Mouse (Mus musculus) limb, embryonic 11.5 days (tissue): ENCODE data around the gene Scd2. TPM values are rescaled to one million over a fixed set of nuclear protein-coding genes. Genes with fewer than 3 reads are reported as not detected.

Source experiments
- ATAC-seq: fragments of 200-750 bp; cut with Nextera tagmentation; 2 replicates; pipeline ENCODE4 v1.8.0; 2017; ENCODE audit warnings: low read depth; ENCODE audit not compliant: insufficient number of reproducible peaks, low FRiP score, low TSS enrichment
- DNase-seq: peaks from one replicate; pipeline ENCODE4 v3.0.0-alpha.2; 2015; ENCODE audit warnings: low spot score
- H3K27ac ChIP-seq: fragments of 300-500 bp; sonication (generic); replicated peaks from 2 replicates; pipeline ENCODE4 v1.5.1; 2014; ENCODE audit warnings: low read depth, mild to moderate bottlenecking, low read length
- H3K27me3 ChIP-seq: fragments of 300-500 bp; sonication (generic); 2 replicates; pipeline ENCODE4 v1.6.1; 2014; ENCODE audit warnings: mild to moderate bottlenecking, low read length, mixed read lengths; ENCODE audit not compliant: control insufficient read depth, insufficient read depth
- H3K36me3 ChIP-seq: fragments of 300-500 bp; sonication (generic); 2 replicates; pipeline ENCODE4 v1.6.1; 2014; ENCODE audit warnings: mild to moderate bottlenecking, low read length, moderate library complexity, mixed read lengths; ENCODE audit not compliant: control insufficient read depth, insufficient read depth
- H3K4me1 ChIP-seq: fragments of 300-500 bp; sonication (generic); 2 replicates; pipeline ENCODE4 v1.6.1; 2014; ENCODE audit warnings: low read length, mixed read lengths; ENCODE audit not compliant: control insufficient read depth, insufficient read depth
- H3K4me2 ChIP-seq: fragments of 300-500 bp; sonication (generic); 2 replicates; pipeline ENCODE4 v1.6.1; 2014; ENCODE audit warnings: low read depth, mild to moderate bottlenecking, moderate library complexity; ENCODE audit not compliant: severe bottlenecking
- H3K4me3 ChIP-seq: fragments of 300-500 bp; sonication (generic); 2 replicates; pipeline ENCODE4 v1.5.1; 2014; ENCODE audit warnings: low read depth, low read length
- H3K9ac ChIP-seq: fragments of 300-500 bp; sonication (generic); 2 replicates; pipeline ENCODE4 v1.6.1; 2014; ENCODE audit warnings: mild to moderate bottlenecking, low read length
- H3K9me3 ChIP-seq: fragments of 300-500 bp; sonication (generic); 2 replicates; pipeline ENCODE4 v1.6.1; 2016; ENCODE audit warnings: low read length; ENCODE audit not compliant: control insufficient read depth
- WGBS: fragments of 180-500 bp; shearing (Covaris S2); extraction: QIAGEN DNeasy Blood & Tissue Kit; methylation state at CpG from one replicate; pipeline ENCODE4 v1.1.7; 2014; 5-methylcytosine and 5-hydroxymethylcytosine counted together
- polyA plus RNA-seq: library from polyadenylated mRNA; unstranded; fragments of >200 nt; fragmentation: Nextera tagmentation; extraction: Ambion mirVana; gene quantifications from 2 replicates; pipeline ENCODE4 v1.2.1, GENCODE M21; 2014

The Scd2 gene
- polyA plus RNA-seq, 1 experiment from 2014 or later: 309 TPM

DNA sequence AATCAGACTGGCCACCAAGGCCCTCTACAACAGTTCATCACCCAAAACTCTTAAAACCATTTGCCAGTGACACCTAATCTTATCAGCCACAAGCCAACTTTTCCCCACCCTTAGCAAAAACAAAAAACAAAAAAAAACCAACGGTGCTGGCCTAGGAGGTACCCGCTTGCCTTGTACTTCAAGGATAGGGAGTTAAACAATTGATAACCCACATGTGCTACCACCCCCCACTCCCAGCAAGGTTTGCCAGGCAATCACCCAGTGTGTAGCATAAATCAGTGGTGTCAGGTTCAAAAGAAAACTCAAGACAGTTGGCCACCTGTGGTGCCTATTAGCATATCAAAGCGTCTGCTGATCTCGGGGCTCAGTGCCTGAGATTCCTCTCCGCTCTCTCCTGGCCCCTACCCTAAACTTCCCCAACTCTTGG is 27.6 kb upstream of the Scd2 start:
- Histone ChIP-seq H3K4me1 (0 out of 2 replicates have a peak, but pooled peaks cover 2% of the 10 kb centered on the region), H3K4me2 (peak overlapping the region; percentile 71; the same call in 1 of the 2 replicates), H3K27ac (peak overlapping the region; percentile 91; the same call in 1 of the 2 replicates), H3K27me3 (no peaks in the 10 kb centered on the region), H3K4me3 (no peak overlapping the region), H3K9me3 (no peaks in the 10 kb centered on the region), H3K9ac (no peak overlapping the region), H3K36me3 (no peaks in the 10 kb centered on the region)
- ATAC-seq (no peak), DNase-seq (no peak)
- 28% methylated on average over 5 of the region's 5 CpGs for WGBS

DNA sequence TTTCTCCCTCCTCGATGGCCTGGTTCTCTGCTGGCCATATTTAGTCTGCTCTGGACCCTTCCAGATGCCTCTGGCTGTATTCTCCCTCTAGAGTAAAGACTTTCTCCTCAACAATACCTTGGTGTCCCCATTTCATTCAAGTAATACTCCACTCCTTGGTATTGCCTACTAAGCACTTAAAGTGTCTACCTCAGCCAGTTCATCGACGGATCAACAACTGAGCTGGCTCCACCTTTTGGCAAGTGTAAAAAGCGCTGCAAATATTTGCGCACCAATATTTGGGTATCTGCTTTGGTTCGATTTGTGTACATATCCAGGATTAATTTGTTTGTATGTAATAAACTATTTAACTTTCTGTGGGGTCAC is 27.0 kb upstream of the Scd2 start:
- 0 out of 2 replicates have a peak, but pooled peaks cover 2% of the 10 kb centered on the region for H3K4me1 ChIP-seq
- DNase-seq (no peak), ATAC-seq (no peak)
- no peaks in the 10 kb centered on the region for H3K9me3 ChIP-seq
- no peaks in the 10 kb centered on the region for H3K27me3 ChIP-seq
- WGBS: 6% methylated on average over 6 of the region's 6 CpGs
- H3K4me3 ChIP-seq: peak overlapping the region; percentile 44
- no peaks in the 10 kb centered on the region for H3K36me3 ChIP-seq
- peak overlapping the region; percentile 91 for H3K27ac ChIP-seq
- H3K9ac ChIP-seq: peak overlapping the region; percentile 70; the same call in 1 of the 2 replicates
- H3K4me2 ChIP-seq: peak overlapping the region; percentile 71

DNA sequence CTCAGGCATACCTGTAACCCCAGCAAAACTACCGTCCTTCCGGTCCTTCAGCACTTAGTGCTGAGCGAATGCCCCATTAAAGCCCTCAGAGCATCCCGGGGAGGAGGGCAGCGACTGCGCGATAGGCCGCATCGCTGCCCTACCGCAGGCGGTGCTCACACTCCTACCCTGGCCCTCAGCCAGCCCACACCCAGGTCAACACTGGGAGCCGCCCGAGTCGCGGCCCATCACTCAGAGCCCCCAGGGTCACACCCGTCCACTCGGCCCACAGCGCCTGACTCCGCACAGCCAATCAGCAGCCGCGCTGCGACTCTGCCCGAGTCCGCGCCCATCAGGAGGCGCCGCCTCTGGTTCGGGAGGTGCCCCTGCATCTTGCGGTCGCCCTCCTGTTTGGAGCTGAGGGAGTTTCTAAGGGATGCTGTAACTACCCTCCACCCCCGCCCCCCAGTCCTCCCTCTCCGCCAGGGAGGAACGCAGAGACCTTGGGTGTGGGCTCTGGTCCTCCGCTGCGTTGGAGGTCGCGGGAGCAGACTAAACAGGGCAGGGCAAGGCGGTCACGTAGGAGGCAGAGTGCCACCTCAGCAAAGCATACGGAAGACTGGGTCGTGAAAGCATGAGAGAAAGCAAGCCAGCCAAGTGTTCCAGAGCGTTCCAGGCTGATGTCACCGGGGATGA is 26.5 kb upstream of the Scd2 start:
- WGBS: under 1% methylated on average over 43 of the region's 43 CpGs
- Histone ChIP-seq H3K4me1 (0 out of 2 replicates have a peak, but pooled peaks cover 2% of the 10 kb centered on the region), H3K4me3 (peak overlapping the region; percentile 44)

DNA sequence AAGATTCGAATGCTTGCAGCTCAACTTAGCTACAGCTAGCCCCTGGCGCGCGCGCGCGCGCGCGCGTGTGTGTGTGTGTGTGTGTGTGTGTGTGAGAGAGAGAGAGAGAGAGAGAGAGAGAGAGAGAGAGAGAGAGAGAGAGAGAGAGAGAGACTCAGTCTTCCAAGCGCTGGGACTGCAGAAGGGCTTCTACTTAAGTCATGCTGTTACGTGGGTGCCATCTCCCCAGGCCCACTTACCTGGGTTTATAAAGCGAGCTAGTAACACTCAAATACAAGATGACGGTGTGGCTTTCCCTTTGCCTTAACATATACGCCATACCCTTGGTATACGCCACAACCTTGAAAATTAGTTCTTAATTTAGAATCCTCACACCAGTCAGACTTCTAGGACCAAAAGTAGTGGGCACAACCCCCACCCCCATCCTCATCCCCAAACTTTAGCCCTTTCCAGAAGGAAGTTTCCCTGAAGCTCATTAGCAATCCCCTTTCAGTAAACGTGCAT is 25.9 kb upstream of the Scd2 start:
- Histone ChIP-seq H3K4me2 (peak overlapping the region; percentile 71), H3K9ac (peak overlapping the region; percentile 70), H3K27me3 (no peaks in the 10 kb centered on the region), H3K4me3 (peak overlapping the region; percentile 44), H3K4me1 (0 out of 2 replicates have a peak, but pooled peaks cover 2% of the 10 kb centered on the region), H3K36me3 (no peaks in the 10 kb centered on the region), H3K27ac (peak overlapping the region; percentile 91), H3K9me3 (no peaks in the 10 kb centered on the region)
- 8% methylated on average over 18 of the region's 18 CpGs for WGBS
- DNase-seq (no peak), ATAC-seq (no peak)

More for the DNA sequence above, 26.5 kb upstream of the Scd2 start:
- peak overlapping the region; percentile 71 for H3K4me2 ChIP-seq
- peak overlapping the region; percentile 70 for H3K9ac ChIP-seq
- DNase-seq (peak; percentile 91), ATAC-seq (peak; percentile 95)
- no peaks in the 10 kb centered on the region for H3K27me3 ChIP-seq
- no peaks in the 10 kb centered on the region for H3K9me3 ChIP-seq
- H3K36me3 ChIP-seq: no peaks in the 10 kb centered on the region
- H3K27ac ChIP-seq: peak overlapping the region; percentile 91

DNA sequence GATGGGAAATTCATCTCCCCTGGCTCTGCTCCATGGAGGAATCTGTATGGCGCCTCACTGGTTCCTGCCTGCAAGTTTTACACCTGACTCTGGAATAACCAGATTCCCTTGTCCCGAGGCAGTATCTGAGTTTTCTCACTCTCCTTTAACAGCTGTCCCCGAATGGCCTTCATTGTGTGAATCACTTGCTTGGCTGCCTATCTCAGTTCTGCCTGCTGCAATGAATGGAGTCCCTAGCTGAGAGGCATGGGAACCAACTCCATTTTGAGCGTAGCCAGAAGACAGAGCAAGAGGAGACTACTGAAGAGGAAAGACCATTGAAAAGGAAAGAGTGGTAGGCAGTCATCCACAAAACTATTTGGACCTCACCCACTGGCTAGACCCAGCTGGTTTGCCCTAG is 19.8 kb upstream of the Scd2 start:
- ATAC-seq (no peak), DNase-seq (no peak)
- Histone ChIP-seq H3K27ac (no peak overlapping the region), H3K9me3 (no peaks in the 10 kb centered on the region), H3K9ac (no peak overlapping the region), H3K4me2 (no peak overlapping the region), H3K4me3 (no peak overlapping the region), H3K4me1 (no peaks in the 10 kb centered on the region), H3K27me3 (no peaks in the 10 kb centered on the region), H3K36me3 (no peaks in the 10 kb centered on the region)
- WGBS: 82% methylated on average over 4 of the region's 4 CpGs

DNA sequence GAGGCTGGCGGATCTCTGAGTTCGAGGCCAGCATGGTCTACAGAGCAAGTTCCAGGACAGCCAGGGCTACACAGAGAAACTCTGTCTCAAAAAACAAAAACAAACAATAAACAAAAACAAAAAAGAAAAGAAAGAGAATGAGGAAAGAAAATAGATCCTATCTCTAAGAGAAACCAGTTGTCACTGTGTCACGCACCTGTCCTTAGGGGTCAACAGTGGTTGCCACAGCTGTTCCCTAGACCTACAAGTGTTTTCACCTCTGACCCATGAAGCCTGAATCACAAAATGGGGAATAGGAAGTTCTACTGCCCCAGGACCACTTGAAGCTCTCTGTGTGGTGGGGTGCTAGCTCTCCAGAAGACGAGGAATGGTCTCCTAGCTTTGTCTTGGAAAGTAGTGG is 19.0 kb upstream of the Scd2 start:
- Histone ChIP-seq H3K36me3 (no peaks in the 10 kb centered on the region), H3K4me3 (no peak overlapping the region), H3K9me3 (no peaks in the 10 kb centered on the region), H3K9ac (no peak overlapping the region), H3K27me3 (no peaks in the 10 kb centered on the region), H3K27ac (no peak overlapping the region), H3K4me1 (no peaks in the 10 kb centered on the region), H3K4me2 (no peak overlapping the region)
- ATAC-seq (no peak), DNase-seq (no peak)
- 93% methylated on average over 4 of the region's 4 CpGs for WGBS

DNA sequence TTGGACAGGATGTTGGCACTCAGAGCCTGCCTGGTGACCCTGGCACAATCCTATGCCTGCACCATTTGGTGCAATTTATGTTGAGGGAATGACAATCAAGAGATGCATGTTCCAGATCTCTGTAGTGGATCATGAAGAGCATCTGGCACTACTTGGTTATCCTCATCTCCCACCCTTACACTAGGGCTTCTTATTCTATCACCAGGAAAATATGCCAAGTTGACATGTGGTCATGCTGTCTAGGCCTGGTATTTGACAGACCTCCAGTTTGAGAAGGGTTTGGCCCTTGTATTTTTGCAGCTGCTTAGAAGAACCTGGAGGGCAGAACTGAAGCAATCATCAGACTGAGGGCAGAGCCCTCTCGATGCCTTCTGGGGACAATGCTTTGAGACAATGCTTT is 18.1 kb upstream of the Scd2 start:
- DNase-seq (no peak), ATAC-seq (no peak)
- Histone ChIP-seq H3K27me3 (no peaks in the 10 kb centered on the region), H3K36me3 (no peaks in the 10 kb centered on the region), H3K4me1 (0 out of 2 replicates have a peak, but pooled peaks cover 4% of the 10 kb centered on the region), H3K9ac (no peak overlapping the region), H3K27ac (no peak overlapping the region), H3K4me2 (no peak overlapping the region), H3K4me3 (no peak overlapping the region), H3K9me3 (no peaks in the 10 kb centered on the region)
- 83% methylated on average over 1 of the region's 1 CpGs for WGBS

DNA sequence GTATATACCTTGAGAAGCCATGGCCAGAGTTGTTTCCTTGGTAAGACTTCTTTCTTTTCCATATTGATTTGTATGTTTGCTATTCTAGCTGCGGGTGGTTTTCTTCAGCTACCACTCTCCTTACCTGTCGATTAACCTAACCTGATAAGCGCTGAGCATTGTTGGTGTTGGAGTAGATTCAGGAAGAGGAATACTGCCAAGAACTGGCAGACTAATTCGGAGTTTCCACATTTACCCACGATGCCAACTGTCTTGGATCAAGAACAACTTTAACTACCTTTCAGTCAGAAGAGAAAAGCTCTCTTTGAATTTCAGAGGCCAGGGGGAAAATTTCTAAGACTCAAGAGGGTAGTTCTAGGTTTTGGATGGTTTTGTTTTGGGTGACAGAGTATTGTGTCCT is 16.6 kb upstream of the Scd2 start:
- Histone ChIP-seq H3K36me3 (no peaks in the 10 kb centered on the region), H3K9ac (no peak overlapping the region), H3K4me2 (no peak overlapping the region), H3K4me3 (no peak overlapping the region), H3K27me3 (no peaks in the 10 kb centered on the region), H3K9me3 (no peaks in the 10 kb centered on the region), H3K27ac (no peak overlapping the region), H3K4me1 (peaks cover 12% of the 10 kb centered on the region; the same call in 1 of the 2 replicates)
- ATAC-seq: no peak
- DNase-seq: no peak
- WGBS: 91% methylated on average over 5 of the region's 5 CpGs
